Mouse (Mus musculus): ENCODE measurements around the gene Dpep1.

- TF ChIP-seq POLR2A (IDR thresholded peaks at IDR 0.05; ENCODE audit: control insufficient read depth, extremely low read depth, insufficient read depth, low read length, poor library complexity) = no peak
- TF ChIP-seq CTCF (IDR thresholded peaks at IDR 0.05; ENCODE audit: borderline replicate concordance, control insufficient read depth, extremely low read depth, insufficient read depth, low read length, poor library complexity) = no peak
Measured at GRCm38 (mm10) chr8:123188841-123189240, 2.8 kb downstream of the Dpep1 start.

Data from thymus, adult 2 months (tissue).